Mouse (Mus musculus) neural tube, embryonic 10.5 days (tissue): ENCODE results near the gene Rell1.
A peak's percentile ranks its signal among the peaks of the same experiment; 100 is the strongest.
"Not testable (repeated sequence)": the region's sequence is repeated elsewhere in the genome, so short reads cannot be mapped to it uniquely, and the experiment has no call there.

Experiments used
- DNase-seq: peaks from one replicate; pipeline ENCODE4 v3.0.0-alpha.2; 2017; ENCODE audit warnings: low spot score; ENCODE audit errors: extremely low spot score

The Rell1 gene

GRCm38 (mm10) chr5:63903329-63903728 is 65.4 kb downstream of the Rell1 start:
- no peak for DNase-seq

GRCm38 (mm10) chr5:63897820-63898110 is 70.9 kb downstream of the Rell1 start:
- DNase-seq, result no peak

GRCm38 (mm10) chr5:63897001-63897819 is 71.5 kb downstream of the Rell1 start:
- not testable (repeated sequence) for DNase-seq

- DNase-seq, result no peak
Observed at GRCm38 (mm10) chr5:63891912-63892311, 76.8 kb downstream of the Rell1 start.

- no peak for DNase-seq
Observed at GRCm38 (mm10) chr5:63891241-63891640, 77.5 kb downstream of the Rell1 start.

- no peak for DNase-seq
Observed at GRCm38 (mm10) chr5:63887111-63887510, 81.6 kb downstream of the Rell1 start.

GRCm38 (mm10) chr5:63886709-63887108 is 82.0 kb downstream of the Rell1 start:
- peak; percentile 22 for DNase-seq

GRCm38 (mm10) chr5:63886292-63886691 is 82.4 kb downstream of the Rell1 start:
- DNase-seq, result no peak

- DNase-seq, result no peak
Observed at GRCm38 (mm10) chr5:63879026-63879425, 89.7 kb downstream of the Rell1 start.

GRCm38 (mm10) chr5:63876081-63876480 is 92.6 kb downstream of the Rell1 start:
- DNase-seq, result no peak

GRCm38 (mm10) chr5:63874880-63875279 is 93.8 kb downstream of the Rell1 start:
- DNase-seq, result no peak

GRCm38 (mm10) chr5:63872176-63872932 is 96.3 kb downstream of the Rell1 start:
- no peak for DNase-seq

GRCm38 (mm10) chr5:63867421-63867820 is 101.3 kb downstream of the Rell1 start:
- DNase-seq, result no peak

GRCm38 (mm10) chr5:63858901-63859300 is 109.8 kb downstream of the Rell1 start:
- no peak for DNase-seq
